13 mouse cellular contexts compared by ENCODE assay signal in the genomic region with DNA sequence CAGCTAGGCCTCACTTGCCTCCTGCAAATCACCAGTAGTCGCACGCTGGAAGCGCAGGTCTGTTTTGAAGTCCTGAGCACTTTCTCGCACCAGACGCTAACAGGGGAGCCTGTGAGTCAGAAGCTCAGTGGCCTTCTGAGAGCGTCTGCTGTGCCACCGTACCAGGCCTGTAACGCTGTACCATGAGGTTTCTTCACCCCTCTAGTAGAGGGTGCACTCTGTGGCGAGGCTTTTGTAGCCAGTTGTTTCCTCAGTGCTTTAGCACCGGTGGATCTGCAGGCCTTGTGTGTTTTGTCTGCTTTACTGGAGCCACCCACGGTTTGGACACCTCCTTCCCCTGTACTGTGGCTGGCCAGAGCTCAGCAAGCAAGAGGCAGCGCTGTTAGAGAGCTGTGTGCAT. TPM values are rescaled to one million over a fixed set of nuclear protein-coding genes. Genes with fewer than 3 reads are reported as not detected.
DNase-seq lines count a peak whose midpoint lies in the region; ATAC-seq and TF ChIP-seq lines count a peak whose summit lies in the region.
"Had no signal": no experiment of that assay in that cellular context is flagged by ENCODE, and none has a peak within 500 bp of the region (broad histone marks: within the 10 kb centered on the region; RNA-seq: fewer than 3 reads in every experiment).

No protein-coding gene starts in this region.

- TF ChIP-seq CTCF in layer of hippocampus, adult 2 months (conservative IDR thresholded peaks at IDR 0.05) = no peak

- H3K27ac ChIP-seq in layer of hippocampus, adult 2 months = peak overlapping the region; percentile 29; the same call in 1 of the 2 replicates

- intact Hi-C loops in left cerebral cortex, postnatal 10 days (cut with DNase I) = no loop called here

- H3K4me3 ChIP-seq in layer of hippocampus, adult 2 months = no peak overlapping the region

- no peak for DNase-seq in frontal cortex, adult 2 months (ENCODE audit: extremely low spot score in 1 of 2, low spot score in 1 of 2)
- DNase-seq in layer of hippocampus, adult 2 months (ENCODE audit: low spot score in 2 of 2) = no peak
- DNase-seq in layer of hippocampus, adult 18-20 months (ENCODE audit: low spot score in 2 of 2) = no peak
- DNase-seq in thymus, postnatal 4 days = peak; percentile 45
- DNase-seq in thymus, postnatal 14 days = no peak
- DNase-seq in left cerebral cortex, postnatal 10 days (ENCODE audit: extremely low spot score in 1 of 2, low spot score in 2 of 2) = no peak
- no peak for DNase-seq in kidney, postnatal 36 days
- DNase-seq: cerebellum, adult 11 months; forebrain, postnatal 0 days had no signal

- ATAC-seq in frontal cortex, adult (ENCODE audit: low TSS enrichment) = peak; percentile 21
- ATAC-seq: activated CD4-positive, CD25-positive, alpha-beta regulatory T cell, adult 4 months; forebrain, postnatal 0 days; intestine, postnatal 0 days had no signal

RNA-seq across cellular contexts. Expression of a gene that starts 4.3 kb away (rescaled TPM):
- 20.1 and 22.2 TPM in 2 replicates for polyA plus RNA-seq in frontal cortex, adult 2 months (2012; rRNA removed)
- total RNA-seq in layer of hippocampus, adult 2 months (2021) = 10 to 100 TPM; 34.7 to 37.3 TPM
- total RNA-seq in layer of hippocampus, adult 18-20 months (2021) = 10 to 100 TPM; 41.0 to 42.9 TPM
- 10 to 100 TPM; 25.3 to 26.2 TPM for total RNA-seq in left cerebral cortex, postnatal 10 days (2021)

RNA-seq across cellular contexts. Expression of a gene that starts 16.8 kb away (rescaled TPM):
- 112 and 121 TPM in 2 replicates for polyA plus RNA-seq in frontal cortex, adult 2 months (2012; rRNA removed)
- total RNA-seq in layer of hippocampus, adult 2 months (2021) = 100 to 1,000 TPM; 119 to 128 TPM
- 100 to 1,000 TPM; 119 to 125 TPM for total RNA-seq in layer of hippocampus, adult 18-20 months (2021)
- total RNA-seq in left cerebral cortex, postnatal 10 days (2021) = 100 to 1,000 TPM; 137 to 145 TPM
- total RNA-seq: granulocyte monocyte progenitor cell, adult 5-6 weeks had no signal
